Mouse (Mus musculus) hindlimb bud, embryonic 11.5 days (tissue): ENCODE measurements around the gene Nrp2.

ENCODE experiments used
- DNase-seq: peaks from one replicate; pipeline ENCODE4 v3.0.0-alpha.2; 2012; ENCODE audit warnings: low read depth, low spot score; ENCODE audit errors: extremely low spot score

Nrp2 gene

DNA sequence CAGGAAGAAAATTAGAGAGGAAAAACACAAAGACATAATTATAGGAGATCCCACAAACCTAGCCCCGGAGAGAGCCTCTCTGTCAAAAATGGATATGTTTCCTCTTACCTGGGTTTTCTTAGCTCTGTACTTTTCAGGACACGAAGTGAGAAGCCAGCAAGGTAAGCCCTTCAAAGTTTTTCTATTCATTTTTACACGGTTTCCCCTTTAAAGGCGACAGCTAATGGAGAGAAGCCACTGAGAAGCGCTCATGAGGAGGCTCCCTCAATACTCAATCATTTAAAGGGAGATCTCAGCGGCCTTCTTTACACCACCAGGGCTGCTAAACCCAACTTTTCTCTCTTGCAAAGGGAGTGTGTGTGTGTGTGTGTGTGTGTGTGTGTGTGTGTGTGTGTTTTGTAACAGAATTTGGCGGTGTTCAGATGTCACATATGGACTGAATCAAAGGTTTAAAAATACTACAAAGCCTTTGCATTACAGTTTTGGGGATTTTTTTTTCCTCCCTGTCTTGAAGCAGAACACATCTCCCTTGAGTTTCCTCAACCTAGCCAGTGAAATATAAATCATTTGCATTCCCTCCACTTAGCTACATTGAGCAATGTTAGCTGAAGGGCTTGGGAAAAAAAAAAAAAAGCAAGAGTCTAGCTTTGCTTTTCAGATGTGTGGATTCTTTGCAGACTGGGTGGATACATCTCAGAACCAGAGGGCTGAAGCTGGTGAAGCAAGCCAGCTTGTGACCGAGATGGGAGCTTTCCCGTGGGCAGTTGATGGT, 1.2 kb downstream of the Nrp2 start:
- no peak for DNase-seq

DNA sequence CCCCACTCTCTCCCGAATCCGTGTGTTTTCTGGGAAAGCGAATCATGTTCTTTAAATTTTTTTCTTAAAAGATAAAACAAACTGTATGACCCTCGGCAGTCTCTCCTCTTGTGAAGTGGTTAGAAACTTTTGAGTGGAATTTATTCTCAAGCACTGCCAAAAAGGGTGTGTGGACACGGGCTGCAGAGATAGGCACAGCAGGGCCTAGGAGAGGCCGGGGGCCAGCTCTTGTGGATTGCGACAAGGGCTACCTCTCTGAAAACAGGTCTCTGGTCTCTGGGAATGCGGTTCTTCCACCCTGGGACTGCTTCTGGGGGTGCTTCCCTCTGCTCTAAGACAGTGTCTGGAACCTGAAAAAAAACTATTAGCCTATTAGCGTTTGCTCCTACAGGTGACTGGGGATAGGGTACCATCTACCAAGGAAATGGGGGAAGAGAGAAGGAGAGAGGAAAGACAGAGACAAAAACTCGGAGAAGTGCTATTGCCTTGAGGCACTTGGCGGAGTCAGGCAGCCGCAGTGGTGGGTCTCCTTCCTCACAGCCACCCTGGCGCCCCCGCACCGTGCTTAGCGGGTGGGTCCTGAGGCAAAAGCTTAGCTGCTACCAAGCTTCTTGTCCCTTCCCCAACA, 1.9 kb downstream of the Nrp2 start:
- no peak for DNase-seq

DNA sequence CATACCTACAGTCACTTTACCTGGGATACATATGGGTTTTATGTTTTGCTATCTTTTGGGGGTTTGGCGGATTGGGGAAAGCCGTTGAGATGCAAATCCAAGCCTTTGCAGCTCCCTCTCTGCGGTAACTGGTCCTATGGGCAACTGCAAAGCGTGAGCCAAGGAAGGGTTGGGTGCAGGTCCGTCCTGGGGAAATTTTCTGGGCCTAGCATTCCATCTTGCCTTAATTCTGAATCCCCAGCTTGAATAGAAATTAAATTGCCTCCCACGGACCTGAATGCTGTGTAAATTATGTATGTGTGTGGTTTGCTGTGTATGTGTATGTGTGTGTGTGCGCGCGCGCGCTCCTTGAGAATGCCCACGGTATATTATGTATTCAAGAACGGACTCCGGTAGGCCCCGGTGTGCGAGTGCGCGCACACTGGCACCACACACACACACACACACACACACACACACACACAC, 2.5 kb downstream of the Nrp2 start:
- DNase-seq: no peak

DNA sequence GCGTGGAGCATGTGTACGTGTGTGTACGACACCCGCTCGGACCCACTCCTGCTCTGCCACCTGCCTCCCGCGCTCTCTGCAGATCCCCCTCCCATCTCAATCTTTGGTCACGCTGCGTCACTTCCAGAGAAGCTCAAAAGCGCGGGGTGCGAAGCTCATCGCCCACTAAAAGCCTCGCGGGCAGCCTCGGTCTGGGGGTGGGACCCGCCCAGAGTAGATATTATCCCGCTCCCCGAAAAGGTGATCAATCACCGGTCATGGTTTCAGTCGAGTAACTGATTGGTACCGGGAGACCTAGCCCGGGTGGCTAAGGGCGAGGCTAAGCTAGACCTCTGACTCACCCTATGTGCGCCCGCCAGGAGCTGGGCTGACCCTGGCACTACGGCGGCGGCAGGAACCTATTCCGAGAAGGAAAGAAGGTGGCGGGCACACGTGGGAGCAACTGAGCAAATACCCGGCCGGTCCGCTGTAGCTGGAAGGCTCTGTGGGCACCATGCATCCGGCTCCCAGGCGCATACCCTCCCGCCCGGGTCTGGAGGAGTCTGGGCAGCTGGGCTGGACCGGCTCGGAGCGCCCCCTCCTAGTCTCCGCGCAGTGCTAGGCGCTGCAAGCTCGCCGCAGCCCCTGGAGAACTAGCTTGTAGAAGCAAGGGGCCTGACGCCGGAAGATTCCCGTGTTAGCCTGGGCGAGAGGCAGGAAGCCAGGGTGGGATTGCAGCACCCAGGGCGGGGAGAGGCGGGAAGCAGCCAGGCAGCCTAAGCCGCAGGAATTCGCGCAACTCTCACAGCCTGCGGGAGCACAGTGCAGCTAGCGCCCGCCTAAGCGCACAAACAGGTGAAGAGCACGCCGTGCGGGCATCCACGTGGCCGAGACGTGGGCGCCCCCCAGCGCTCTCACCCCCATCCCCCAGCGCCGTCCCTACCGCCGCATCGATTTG, 3.3 kb downstream of the Nrp2 start:
- no peak for DNase-seq

DNA sequence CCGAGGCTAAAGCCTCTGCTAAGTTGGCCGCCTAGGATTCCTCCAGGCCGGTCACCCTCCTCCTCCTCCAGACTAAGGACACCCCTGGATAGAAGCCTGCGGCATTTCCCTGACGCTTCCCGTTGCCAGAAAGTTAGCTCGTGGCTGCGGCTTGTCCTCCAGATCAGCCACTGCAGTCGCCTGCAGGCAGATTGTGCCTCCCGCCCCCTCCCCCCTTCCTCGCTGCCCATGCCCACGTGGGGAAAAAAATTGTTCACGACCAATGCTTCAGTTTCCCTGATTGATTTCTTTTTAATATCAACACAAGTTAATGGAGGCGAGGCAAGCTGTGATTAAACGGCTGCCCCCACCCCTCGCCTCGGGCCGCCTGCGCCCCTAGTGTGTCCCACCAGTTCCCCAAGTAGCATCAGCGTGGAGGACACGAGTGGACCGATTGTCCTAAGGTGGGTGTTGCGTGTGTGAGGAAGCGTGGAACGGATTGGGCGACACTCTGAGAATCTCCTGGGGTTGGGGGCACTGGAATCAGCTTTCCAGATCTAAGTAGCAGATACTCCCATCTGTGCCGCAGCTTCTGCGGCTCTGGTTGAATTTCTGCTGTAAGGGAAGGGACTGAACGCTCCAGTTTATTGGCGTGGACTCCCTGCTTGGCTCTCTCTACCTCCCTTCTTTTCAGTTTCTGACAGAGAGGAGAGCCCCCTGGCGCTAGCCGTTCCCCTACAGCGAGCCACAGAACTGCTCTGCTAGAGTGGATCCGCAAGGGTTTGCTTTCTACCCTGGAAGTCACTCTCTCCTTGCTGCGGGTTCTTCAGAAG, 4.2 kb downstream of the Nrp2 start:
- DNase-seq: no peak

DNA sequence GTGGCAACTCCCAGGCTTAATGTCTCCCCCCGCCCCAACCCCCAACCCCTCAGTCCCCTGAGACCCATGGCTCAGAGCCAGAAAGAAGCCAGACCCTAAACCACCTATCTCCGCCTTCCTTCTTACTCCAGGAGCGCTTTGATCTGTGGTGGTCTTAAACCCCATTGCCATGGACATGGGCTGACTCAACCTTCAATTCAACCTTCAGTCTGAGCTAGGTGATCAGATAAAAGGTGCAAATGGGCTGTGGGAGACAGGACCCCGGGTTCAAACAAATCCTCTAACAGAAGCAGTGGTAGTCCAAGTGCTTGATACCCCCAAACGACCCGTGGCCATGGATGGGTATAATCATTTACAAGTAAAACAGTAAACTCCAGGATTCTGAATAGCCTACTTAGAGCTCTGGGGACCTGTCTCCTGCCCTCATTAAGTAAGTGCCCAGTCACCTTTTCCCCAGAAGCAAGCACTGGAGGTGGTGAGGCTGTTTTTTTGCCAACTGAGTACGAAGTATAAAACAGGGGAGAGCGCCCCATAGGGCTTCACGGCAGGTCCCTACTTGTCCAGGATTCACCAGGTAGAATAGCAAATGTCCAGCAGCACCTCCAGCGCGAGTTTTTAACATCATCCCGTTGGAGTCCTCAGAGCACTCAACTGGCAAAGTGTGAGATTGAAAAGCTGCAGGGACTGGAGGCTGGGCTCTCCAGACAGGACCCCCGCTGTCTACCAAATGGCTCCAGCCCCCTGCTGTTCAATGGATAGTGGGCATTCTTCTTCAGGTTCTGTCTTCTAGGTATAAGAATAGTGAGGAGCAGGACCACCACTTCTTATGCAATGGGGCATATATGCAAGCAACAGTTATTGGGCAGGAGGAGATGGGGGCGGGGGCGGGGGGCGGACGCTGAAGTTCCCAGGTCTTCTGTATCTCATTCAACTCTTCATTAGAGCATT, 5.1 kb downstream of the Nrp2 start:
- DNase-seq: no peak

DNA sequence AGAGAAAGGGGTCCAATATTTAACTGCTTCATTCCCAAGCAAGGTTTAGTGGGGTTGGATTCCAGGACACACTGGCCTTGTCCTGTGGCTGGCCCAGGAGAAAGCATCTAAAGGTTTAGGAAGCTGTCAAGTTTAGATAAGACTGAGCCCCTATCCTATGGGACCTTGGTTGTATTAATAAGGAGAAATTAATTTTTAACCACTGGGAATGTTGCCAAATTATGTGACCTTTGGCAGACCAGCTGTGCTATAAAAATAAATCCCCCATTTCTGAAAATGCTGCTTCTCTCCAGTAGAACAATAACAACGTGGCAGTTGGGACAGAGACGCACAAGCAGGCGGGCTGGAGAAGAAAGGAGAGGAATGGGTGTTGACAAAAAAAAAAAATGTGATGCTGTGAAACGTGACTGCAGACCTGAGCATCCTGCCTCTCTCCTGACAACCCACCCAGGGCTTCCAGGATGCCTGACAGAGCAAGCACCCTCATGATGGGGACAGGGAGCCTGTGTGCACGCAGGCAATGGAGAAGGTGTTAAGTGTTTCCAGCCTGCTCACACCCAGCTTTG, 6.8 kb downstream of the Nrp2 start:
- no peak for DNase-seq

DNA sequence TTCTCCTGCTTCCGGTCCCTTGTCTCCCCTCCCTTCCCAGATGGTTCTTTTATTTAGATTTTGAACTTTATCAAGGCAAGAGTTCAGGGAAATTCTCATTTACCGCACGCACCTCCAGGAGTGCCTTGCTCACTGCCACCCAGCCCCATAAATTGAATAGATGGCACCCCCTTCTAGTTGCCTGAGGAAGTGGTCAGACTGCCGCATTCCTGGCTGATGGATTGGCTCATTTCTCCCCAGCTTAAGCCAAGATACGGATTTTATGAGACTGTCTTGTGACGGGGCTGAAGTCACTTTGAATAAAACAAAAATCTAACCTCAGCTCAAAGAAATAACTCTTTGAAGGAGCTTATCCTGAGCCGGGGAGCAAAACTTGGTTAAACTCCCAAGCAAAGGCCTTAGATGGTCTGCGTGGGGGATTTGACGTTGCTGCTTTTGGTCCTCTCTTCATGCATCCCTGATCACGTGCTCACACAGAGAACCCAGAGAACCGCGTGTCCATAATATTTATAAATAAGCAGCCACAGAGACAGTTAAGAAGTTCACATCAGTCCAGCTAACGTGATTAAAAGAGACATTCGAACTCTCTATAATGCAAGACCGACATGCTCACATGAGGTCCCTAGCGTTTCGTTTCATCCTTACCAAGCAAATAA, 10.1 kb downstream of the Nrp2 start:
- no peak for DNase-seq

DNA sequence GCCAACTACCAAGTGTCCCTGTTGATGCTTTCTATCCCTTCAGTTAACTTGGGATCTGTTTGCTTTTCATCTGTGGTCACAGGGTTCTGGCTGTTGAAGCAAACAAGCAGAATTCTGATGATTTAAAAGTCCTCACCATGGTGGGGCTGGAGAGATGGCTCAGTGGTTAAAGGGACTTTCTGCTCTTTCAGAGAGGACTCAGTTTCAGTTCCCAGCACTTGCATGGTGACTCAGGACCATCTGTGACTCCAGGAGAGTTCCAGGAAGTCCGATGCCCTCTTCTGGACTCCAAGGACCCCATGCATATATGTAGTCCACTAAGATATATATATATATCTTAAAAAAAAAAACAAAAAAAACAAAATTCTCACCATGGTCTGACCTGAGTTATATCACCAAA, 11.9 kb downstream of the Nrp2 start:
- DNase-seq: no peak

DNA sequence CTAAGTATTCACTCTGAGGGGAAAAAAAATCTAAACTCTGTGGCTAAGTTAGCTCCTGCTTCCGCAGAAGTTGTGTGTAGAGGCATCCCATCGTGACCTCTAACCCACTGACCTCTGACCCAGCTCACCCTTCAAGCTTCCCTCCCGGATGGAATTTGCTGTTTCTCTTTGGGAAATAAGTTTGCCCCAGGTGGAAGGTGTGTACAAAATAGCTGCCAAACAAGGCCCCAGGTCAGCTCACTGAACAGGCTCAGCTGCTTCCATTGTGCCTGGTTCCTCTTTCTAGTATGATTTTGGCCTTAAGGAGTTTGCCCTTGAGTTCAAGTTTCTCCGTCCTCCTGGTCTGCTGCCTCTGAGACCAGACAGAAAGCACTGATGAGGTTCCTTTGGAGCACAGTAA, 12.6 kb downstream of the Nrp2 start:
- no peak for DNase-seq

DNA sequence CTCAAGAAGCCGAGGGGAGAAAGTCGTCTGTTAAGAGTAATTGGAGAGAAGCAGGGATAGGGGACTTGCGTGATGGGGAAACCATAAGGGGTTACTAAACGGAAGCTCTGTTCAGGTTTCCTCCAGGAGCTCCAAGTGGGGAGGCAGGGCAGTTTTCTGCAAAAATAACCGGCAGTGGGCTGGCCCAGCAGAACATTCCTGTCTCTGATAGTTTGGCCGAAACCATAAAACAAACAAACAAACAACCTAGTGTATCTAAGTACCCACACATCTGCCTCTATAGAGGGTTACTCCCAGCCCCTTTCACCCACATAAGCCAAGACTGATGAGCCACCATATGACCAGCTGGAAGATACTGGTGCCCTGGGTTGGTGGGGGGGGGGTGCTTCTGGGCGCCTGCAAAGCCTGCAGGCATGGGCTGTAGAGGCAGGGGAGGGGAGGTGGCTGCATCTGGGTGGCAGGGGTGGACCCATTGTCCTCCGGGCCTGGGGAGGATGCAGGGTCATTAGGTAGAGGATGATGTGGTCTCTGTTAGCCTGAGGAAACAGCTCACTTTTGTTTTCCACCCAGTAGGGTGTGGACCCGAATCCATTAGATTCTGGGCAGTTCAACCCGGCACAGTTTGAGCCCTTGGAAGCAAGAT, 13.9 kb downstream of the Nrp2 start:
- no peak for DNase-seq

DNA sequence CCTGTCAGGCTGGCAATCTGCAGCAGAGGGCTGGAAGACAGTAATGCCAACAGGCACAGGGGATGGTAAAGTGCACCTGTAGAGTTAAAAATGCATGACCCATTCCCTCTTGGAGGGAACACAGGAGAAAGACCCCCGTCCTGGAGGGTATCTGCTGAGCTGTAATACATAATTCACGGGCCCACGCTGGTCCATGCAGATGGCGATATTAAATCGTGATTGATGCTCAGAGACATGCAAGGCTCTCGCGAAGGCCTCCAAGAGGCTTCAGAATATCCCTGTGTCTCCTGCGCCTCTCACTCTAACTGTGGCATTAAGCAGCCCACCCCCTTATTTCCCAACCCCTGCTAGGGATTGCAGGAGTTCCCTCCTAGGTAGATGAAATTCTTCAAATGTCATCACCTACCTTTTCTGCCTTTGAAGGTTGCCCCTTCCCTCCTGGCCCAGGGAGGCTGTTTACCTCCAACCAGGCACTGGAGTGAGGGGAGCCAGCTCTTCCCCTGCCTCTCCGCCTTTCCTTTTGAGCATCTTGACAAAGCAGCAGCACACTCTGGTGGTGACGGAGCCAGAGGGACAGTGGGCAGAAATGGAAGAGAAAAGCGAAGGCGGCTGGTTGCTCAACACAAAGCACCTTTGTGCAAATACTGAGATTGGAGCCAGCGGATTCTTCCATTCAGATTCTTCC, 14.6 kb downstream of the Nrp2 start:
- DNase-seq: no peak

DNA sequence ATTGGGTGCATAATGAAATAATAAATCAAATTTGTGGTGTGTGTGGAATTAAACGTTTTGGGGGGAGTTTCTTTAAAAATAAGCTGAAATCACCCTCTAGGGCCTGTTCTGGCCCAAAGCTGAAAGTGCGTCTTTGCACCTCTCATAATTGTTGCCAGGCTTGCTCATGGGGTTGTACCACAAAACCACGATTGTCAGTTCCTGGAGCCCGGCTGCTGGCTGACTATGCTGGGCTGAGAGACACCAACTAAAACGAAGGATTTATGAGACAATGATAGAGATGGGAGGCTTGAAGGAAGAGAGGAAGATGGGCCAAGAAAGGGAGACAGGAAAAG, 15.1 kb downstream of the Nrp2 start:
- DNase-seq: no peak

DNA sequence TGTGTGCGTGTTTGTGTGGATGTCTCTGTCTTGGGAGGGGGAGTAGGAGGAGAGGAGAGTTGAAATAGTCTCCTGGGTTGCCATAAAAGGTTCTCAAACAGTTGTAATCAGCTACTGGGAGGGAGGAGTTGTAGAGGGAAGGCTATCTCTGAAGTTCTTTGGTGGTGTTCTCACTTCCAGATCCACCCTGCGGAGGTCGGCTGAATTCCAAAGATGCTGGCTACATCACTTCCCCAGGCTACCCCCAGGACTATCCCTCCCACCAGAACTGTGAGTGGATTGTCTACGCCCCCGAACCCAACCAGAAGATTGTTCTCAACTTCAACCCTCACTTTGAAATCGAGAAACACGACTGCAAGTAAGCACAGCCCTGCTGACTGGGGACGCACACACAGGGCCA, 15.7 kb downstream of the Nrp2 start:
- no peak for DNase-seq

DNA sequence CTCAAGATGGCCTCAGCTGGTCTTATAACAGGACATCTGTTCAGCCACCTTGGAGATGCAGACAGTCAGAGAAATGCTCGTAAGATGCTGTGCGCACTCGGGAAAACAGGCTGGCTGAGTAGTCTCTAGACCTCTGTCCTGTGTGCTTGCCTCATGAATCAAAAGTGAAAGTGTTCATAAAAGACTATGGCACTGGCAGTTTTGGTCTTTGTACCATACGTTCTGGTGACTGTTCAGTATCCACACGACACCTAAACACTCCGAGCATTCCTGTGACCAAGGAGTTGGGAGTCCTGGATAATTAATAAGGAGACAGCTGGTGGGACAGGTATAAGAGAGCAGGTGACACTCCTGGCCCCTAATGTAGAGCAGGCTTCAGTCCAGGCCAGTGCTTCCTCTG, 16.7 kb downstream of the Nrp2 start:
- no peak for DNase-seq

DNA sequence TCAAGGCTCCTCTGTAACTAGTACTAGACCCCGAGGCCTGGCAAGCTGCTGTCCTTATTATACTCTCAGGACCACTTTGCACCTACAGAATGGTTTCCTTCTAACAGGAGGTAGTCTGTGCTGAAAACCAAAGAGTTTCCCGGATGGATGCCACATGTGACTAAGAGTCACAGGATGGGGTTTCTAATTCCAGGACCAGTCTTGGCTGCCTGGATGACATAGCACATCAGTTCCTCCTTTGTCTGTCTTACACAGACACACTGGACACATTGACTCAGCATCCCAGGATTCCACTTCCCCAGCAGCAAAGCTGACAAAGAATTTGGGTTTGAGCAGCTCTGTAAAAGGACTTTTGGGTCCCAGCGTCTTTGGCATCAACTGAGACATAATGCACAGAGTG, 17.1 kb downstream of the Nrp2 start:
- DNase-seq: no peak

DNA sequence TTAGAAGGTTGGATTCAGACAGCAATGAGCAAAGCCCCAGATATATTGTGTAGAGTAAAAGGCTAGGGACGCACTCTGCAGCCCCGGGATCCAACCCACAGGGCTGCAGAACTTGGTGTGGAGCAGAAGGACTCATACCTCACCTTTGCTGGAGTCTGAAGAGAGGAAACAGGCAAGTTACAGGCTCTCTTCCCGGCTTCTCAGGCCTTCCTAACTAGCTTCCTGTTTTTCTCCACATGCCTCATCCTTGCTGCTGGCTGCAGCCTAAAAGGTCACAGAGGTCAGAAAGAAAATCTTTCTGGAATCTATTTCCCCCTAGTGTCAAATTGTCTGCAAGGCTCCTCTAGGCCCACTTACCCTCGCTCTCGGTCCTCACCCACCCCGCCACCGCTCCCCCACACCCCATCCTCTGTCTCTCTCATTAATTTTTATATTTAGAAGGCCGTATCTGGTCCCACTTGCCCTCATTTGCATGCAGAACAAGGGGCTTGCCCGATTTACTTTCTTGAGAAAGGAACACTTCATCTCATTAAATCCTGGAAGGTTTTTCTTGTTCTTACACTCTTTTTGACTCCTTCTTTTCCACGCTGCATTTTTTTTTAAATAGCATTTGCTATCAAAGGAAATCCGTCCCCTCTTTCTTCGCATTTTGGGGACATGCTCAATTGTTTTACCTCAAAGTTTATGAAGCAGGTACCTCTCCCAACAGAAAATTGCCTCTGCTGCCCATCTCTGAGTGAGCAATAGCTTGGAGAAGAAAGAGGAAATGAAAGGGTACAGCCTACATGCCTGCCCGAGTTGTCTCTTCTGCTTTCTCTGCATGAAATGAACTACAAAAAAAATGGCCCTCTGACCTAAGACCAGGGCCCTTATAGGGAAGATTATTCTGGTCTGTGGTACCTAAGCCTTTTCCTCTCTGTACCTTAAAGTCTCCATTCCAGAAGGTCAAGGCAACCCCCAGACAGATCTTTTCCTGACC, 17.9 kb downstream of the Nrp2 start:
- DNase-seq: no peak
